Mouse (Mus musculus) adrenal gland, adult 18-20 months (tissue): ENCODE results near the gene P2ry2. TPM values are rescaled to one million over a fixed set of nuclear protein-coding genes. Genes with fewer than 3 reads are reported as not detected.

Experiments used
- DNase-seq, 2 experiments: peaks; one replicate each; pipeline ENCODE4 v3.0.0; 2021 to 2022; ENCODE audit warnings: low spot score in 2 of 2
- long read RNA-seq, 2 experiments: library from polyadenylated mRNA; stranded (forward); transcript quantifications; one replicate each; pipeline ENCODE4 v2.0.0; 2021
- total RNA-seq, 2 experiments: library from RNA; stranded (reverse); gene quantifications; 1 replicate in 1 of 2; 2 replicates in 1 of 2; pipeline ENCODE4 v1.2.3; 2021

P2ry2 gene
- 1 to 10 TPM; 1.7 to 4.7 TPM for total RNA-seq
- long read RNA-seq, experiment 1, transcript P2ry2-201 (3 exons, 3,011 nt), result major isoform, 5 of 5 reads
- long read RNA-seq, experiment 1, partial matches to known transcripts, result 0 of 5 reads
- long read RNA-seq, experiment 1, other reads (novel, unspliced or antisense), result 0 of 5 reads
- long read RNA-seq, experiment 2, transcript P2ry2-201 (3 exons, 3,011 nt), result major isoform, 7 of 12 reads
- long read RNA-seq, experiment 2, partial matches to known transcripts, result 0 of 12 reads
- long read RNA-seq, experiment 2, other reads (novel, unspliced or antisense), result 3 of 12 reads

- no peak for DNase-seq
Measured at GRCm38 (mm10) chr7:101012541-101012940, at the start of gene P2ry2. Gene P2ry2, minus strand, starts transcription at chr7:101012866.

- DNase-seq, result no peak
Measured at GRCm38 (mm10) chr7:101062246-101062645, 49.6 kb upstream of the P2ry2 start.

- peak; percentile 88 to 90 for DNase-seq
Measured at GRCm38 (mm10) chr7:101061381-101061780, 48.7 kb upstream of the P2ry2 start.

GRCm38 (mm10) chr7:101060476-101060875 is 47.8 kb upstream of the P2ry2 start:
- no peak for DNase-seq

- no peak for DNase-seq
Measured at GRCm38 (mm10) chr7:101059188-101059587, 46.5 kb upstream of the P2ry2 start.

GRCm38 (mm10) chr7:101057309-101057708 is 44.6 kb upstream of the P2ry2 start:
- no peak for DNase-seq

- DNase-seq, result no peak
Measured at GRCm38 (mm10) chr7:101053136-101053535, 40.5 kb upstream of the P2ry2 start.

GRCm38 (mm10) chr7:101051551-101052221 is 39.0 kb upstream of the P2ry2 start:
- peak; percentile 52 to 58 for DNase-seq

GRCm38 (mm10) chr7:101050724-101051550 is 38.3 kb upstream of the P2ry2 start:
- peak; percentile 28 to 34 for DNase-seq

GRCm38 (mm10) chr7:101049326-101050087 is 36.8 kb upstream of the P2ry2 start:
- no peak for DNase-seq

GRCm38 (mm10) chr7:101048247-101048646 is 35.6 kb upstream of the P2ry2 start:
- DNase-seq, result no peak

GRCm38 (mm10) chr7:101043846-101044541 is 31.3 kb upstream of the P2ry2 start:
- DNase-seq, result no peak

- DNase-seq, result no peak
Measured at GRCm38 (mm10) chr7:101041977-101042749, 29.5 kb upstream of the P2ry2 start.

- DNase-seq, result no peak
Measured at GRCm38 (mm10) chr7:101041544-101041943, 28.9 kb upstream of the P2ry2 start.

- DNase-seq, result no peak
Measured at GRCm38 (mm10) chr7:101033371-101033770, 20.7 kb upstream of the P2ry2 start.

- no peak for DNase-seq
Measured at GRCm38 (mm10) chr7:101031234-101031633, 18.6 kb upstream of the P2ry2 start.

- no peak for DNase-seq
Measured at GRCm38 (mm10) chr7:101030756-101031155, 18.1 kb upstream of the P2ry2 start.

GRCm38 (mm10) chr7:101029446-101029845 is 16.8 kb upstream of the P2ry2 start:
- DNase-seq, result no peak

GRCm38 (mm10) chr7:101028991-101029390 is 16.3 kb upstream of the P2ry2 start:
- DNase-seq, result no peak

- no peak for DNase-seq
Measured at GRCm38 (mm10) chr7:101028444-101028757, 15.7 kb upstream of the P2ry2 start.
